Mouse (Mus musculus) neural tube, embryonic 10.5 days (tissue): ENCODE results near the gene Inpp5d.

Experiments
- DNase-seq: peaks from one replicate; pipeline ENCODE4 v3.0.0-alpha.2; 2017; ENCODE audit warnings: low spot score; ENCODE audit errors: extremely low spot score

Inpp5d gene

DNA sequence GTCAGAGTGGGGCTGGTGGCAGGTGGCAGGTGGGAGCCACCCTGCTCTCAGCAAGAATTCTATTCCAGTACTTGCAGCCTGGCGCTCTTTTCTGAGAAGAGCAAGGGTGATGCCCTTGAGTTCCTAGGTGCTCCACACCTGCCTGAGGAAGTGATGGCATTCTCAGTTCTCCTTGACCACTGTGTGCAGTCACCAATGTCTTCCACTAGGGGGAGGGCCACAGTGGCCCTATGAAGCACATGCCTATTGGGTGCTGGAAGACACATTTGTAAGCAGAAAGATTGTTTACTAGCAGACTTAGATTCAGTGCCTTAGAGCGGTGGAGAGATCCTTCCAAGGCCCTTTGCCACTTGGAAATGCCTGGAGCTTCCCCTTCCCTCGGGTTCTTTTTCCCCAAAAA, 146.1 kb downstream of the Inpp5d start:
- peak; percentile 24 for DNase-seq

DNA sequence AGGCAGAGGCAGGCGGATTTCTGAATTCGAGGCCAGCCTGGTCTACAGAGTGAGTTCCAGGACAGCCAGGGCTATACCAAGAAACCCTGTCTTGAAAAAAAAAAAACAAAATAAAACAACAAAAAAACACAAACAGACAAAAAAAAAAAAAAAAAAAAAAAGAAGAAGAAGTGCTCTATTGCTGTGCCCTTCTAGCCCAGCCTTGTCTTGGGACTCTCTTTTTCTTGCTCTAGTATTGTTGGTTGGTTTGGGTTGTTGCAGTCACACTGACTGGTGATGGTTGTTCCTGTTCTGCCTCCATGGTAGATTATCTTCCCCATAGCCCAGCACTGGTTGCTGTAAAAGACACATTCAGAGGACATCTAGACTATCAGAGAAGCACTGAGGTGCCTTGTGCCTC, 149.2 kb downstream of the Inpp5d start:
- DNase-seq, result no peak
